Mouse (Mus musculus): ENCODE results near the gene Frmd6. TPM values are rescaled to one million over a fixed set of nuclear protein-coding genes. Genes with fewer than 3 reads are reported as not detected.

The Frmd6 gene
- polyA plus RNA-seq, 1 experiment from 2014 or later = 27.8 TPM

DNA sequence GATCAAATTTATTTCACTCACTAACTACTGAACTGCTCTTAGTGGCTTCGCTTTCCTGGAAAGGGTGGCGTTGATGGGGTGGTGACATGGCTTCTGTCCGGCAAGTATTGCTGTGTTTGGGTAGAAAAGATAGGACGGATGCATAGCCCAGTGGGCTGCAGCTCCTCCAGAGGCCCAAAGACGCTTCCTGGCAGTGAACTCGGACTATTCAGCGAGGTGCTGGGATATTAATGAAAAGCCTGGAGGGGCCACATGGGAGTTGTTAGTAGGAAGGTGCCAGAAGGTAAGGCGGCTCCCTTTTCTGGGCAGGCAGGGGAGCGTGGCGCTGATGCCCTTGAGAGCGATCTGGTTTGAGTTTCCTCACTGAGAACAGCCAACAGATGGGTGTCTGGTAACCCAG lies 82.3 kb downstream of the Frmd6 start:
- WGBS = 87% methylated on average over 11 of the region's 11 CpGs
- DNase-seq (ENCODE audit: low spot score) (no peak), ATAC-seq (ENCODE audit: insufficient read depth, low FRiP score, low TSS enrichment) (no peak)
- H3K27ac ChIP-seq (ENCODE audit: low read depth, low read length) = no peak overlapping the region
- no peak overlapping the region for H3K4me3 ChIP-seq (ENCODE audit: low read depth, low read length)
- no peak overlapping the region for H3K4me2 ChIP-seq (ENCODE audit: low read depth)
- H3K27me3 ChIP-seq (ENCODE audit: control insufficient read depth, insufficient read depth, low read length) = no peaks in the 10 kb centered on the region
- H3K36me3 ChIP-seq (ENCODE audit: control insufficient read depth, insufficient read depth, low read length) = no peaks in the 10 kb centered on the region
- no peaks in the 10 kb centered on the region; the same call in 1 of the 2 replicates for H3K9me3 ChIP-seq (ENCODE audit: control insufficient read depth, low read length)
- H3K9ac ChIP-seq (ENCODE audit: low read length) = no peak overlapping the region
- H3K4me1 ChIP-seq (ENCODE audit: control insufficient read depth, insufficient read depth, low read length) = 0 out of 2 replicates have a peak, but pooled peaks cover 3% of the 10 kb centered on the region

DNA sequence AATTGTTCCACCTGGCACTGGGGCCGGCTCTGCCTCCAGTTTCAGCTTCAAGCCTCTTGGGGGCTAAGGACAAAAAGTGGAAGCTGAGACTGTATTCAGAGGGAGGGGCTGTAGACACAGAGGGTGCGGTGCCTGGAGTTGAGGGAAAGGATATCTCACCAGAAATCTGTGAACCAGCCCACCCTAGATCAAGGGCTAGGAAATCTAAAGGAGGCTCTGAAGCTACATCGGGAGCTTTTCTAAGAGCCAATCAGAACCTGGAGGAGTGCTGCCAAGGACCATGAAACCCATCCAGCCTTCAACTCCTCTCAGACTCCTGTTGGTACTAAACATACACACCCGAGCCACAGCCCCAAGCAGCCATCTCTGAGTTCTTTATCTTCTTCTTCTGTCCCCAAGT lies 82.8 kb downstream of the Frmd6 start:
- H3K4me2 ChIP-seq (ENCODE audit: low read depth) = no peak overlapping the region
- H3K4me3 ChIP-seq (ENCODE audit: low read depth, low read length) = no peak overlapping the region
- H3K36me3 ChIP-seq (ENCODE audit: control insufficient read depth, insufficient read depth, low read length) = no peaks in the 10 kb centered on the region
- H3K9ac ChIP-seq (ENCODE audit: low read length) = no peak overlapping the region
- H3K4me1 ChIP-seq (ENCODE audit: control insufficient read depth, insufficient read depth, low read length) = 0 out of 2 replicates have a peak, but pooled peaks cover 3% of the 10 kb centered on the region
- DNase-seq (ENCODE audit: low spot score) (no peak), ATAC-seq (ENCODE audit: insufficient read depth, low FRiP score, low TSS enrichment) (no peak)
- no peak overlapping the region for H3K27ac ChIP-seq (ENCODE audit: low read depth, low read length)
- WGBS = 79% methylated on average over 4 of the region's 4 CpGs
- no peaks in the 10 kb centered on the region for H3K27me3 ChIP-seq (ENCODE audit: control insufficient read depth, insufficient read depth, low read length)
- H3K9me3 ChIP-seq (ENCODE audit: control insufficient read depth, low read length) = no peaks in the 10 kb centered on the region; the same call in 1 of the 2 replicates

DNA sequence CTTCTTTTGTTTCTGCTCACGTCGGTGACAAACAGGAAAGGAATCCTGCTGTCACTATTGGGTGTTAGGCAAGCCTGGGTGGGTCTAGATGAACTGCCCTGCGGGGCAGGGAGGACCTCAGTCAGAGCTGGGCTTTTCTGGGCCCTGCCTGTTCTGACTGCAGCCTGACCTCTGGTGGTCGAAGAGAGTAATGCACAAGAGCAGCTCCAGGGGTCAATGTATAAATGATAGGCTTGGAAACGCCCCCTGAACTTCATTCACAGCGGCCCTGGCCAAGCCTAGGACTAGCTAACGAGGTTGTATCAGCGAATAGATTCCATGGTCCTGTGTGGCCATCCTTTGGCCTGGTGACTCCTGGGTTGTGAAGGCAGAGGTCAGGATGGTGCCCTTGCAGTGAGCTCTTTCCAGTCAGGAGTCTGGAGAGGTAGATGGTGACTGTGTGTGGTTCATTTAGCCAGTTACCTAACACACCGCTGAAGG lies 85.0 kb downstream of the Frmd6 start:
- Histone ChIP-seq H3K4me3 (ENCODE audit: low read depth, low read length) (no peak overlapping the region), H3K9me3 (ENCODE audit: control insufficient read depth, low read length) (no peaks in the 10 kb centered on the region; the same call in 1 of the 2 replicates), H3K36me3 (ENCODE audit: control insufficient read depth, insufficient read depth, low read length) (no peaks in the 10 kb centered on the region), H3K4me1 (ENCODE audit: control insufficient read depth, insufficient read depth, low read length) (0 out of 2 replicates have a peak, but pooled peaks cover 3% of the 10 kb centered on the region), H3K27me3 (ENCODE audit: control insufficient read depth, insufficient read depth, low read length) (no peaks in the 10 kb centered on the region), H3K9ac (ENCODE audit: low read length) (no peak overlapping the region), H3K4me2 (ENCODE audit: low read depth) (no peak overlapping the region), H3K27ac (ENCODE audit: low read depth, low read length) (no peak overlapping the region)
- DNase-seq (ENCODE audit: low spot score) (peak; percentile 79), ATAC-seq (ENCODE audit: insufficient read depth, low FRiP score, low TSS enrichment) (peak; percentile 71)
- WGBS = 13% methylated on average over 9 of the region's 9 CpGs

DNA sequence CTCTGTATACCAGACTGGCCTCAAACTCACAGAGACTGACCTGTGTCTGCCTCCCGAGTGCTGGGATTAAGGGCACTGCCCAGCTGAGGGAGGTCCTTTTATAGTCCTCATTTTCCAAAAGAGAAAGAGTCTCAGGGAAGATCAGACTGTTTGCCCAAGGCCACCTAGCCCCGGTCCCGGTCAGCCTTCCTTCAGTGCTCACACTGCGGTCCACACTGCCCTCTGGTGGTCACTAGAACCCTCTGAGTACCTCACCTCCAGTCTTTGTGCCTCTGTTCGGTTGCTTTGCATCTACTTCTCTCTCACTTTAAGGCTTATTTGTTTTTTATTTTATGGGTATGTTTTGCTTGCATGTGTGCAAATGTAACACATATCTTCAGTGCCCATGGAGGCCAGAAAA lies 85.7 kb downstream of the Frmd6 start:
- H3K4me1 ChIP-seq (ENCODE audit: control insufficient read depth, insufficient read depth, low read length) = 0 out of 2 replicates have a peak, but pooled peaks cover 3% of the 10 kb centered on the region
- no peak overlapping the region for H3K4me2 ChIP-seq (ENCODE audit: low read depth)
- no peak overlapping the region for H3K4me3 ChIP-seq (ENCODE audit: low read depth, low read length)
- ATAC-seq (ENCODE audit: insufficient read depth, low FRiP score, low TSS enrichment) (peak; percentile 78; the same call in 1 of the 2 replicates), DNase-seq (ENCODE audit: low spot score) (peak; percentile 85)
- H3K36me3 ChIP-seq (ENCODE audit: control insufficient read depth, insufficient read depth, low read length) = no peaks in the 10 kb centered on the region
- H3K9ac ChIP-seq (ENCODE audit: low read length) = no peak overlapping the region
- no peaks in the 10 kb centered on the region; the same call in 1 of the 2 replicates for H3K9me3 ChIP-seq (ENCODE audit: control insufficient read depth, low read length)
- H3K27me3 ChIP-seq (ENCODE audit: control insufficient read depth, insufficient read depth, low read length) = no peaks in the 10 kb centered on the region
- no peak overlapping the region for H3K27ac ChIP-seq (ENCODE audit: low read depth, low read length)
- WGBS = 21% methylated on average over 5 of the region's 5 CpGs

DNA sequence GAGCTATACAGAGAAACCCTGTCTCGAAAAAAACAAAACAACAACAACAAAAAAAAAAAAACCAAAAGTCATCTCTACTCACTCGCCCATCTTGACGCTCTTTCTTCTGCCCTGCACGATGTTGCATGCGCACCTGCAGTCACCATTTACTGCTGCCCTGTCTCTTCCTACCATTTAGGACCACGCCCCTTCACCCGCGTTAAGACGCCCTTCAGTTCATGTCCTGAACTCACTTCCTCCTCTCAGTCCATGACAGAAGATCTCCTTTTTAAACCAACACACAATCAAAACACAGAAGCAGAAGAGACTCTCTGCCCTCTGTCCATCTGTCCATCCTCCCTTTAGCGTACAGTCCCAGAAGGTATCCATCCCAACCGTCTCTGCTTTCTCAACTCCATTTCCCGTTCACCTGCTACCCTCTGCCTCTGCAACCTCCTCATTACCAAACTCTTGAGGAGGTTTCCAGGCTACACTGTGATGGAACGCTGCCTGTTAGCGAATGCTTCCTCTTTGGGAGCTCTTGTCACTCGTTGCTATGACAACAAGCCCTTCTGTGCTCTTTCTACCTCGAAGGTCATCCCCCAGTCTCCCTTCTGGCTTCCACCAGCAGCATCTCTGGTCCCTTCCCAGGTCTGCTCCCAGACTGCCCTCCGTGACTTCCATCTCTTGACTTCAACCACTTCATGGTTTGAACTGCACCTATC lies 86.5 kb downstream of the Frmd6 start:
- Histone ChIP-seq H3K4me1 (ENCODE audit: control insufficient read depth, insufficient read depth, low read length) (0 out of 2 replicates have a peak, but pooled peaks cover 3% of the 10 kb centered on the region), H3K9me3 (ENCODE audit: control insufficient read depth, low read length) (no peaks in the 10 kb centered on the region), H3K27me3 (ENCODE audit: control insufficient read depth, insufficient read depth, low read length) (no peaks in the 10 kb centered on the region), H3K9ac (ENCODE audit: low read length) (no peak overlapping the region), H3K4me3 (ENCODE audit: low read depth, low read length) (no peak overlapping the region), H3K27ac (ENCODE audit: low read depth, low read length) (no peak overlapping the region), H3K36me3 (ENCODE audit: control insufficient read depth, insufficient read depth, low read length) (no peaks in the 10 kb centered on the region), H3K4me2 (ENCODE audit: low read depth) (no peak overlapping the region)
- ATAC-seq (ENCODE audit: insufficient read depth, low FRiP score, low TSS enrichment) = no peak
- WGBS = 68% methylated on average over 17 of the region's 17 CpGs
- no peak for DNase-seq (ENCODE audit: low spot score)

DNA sequence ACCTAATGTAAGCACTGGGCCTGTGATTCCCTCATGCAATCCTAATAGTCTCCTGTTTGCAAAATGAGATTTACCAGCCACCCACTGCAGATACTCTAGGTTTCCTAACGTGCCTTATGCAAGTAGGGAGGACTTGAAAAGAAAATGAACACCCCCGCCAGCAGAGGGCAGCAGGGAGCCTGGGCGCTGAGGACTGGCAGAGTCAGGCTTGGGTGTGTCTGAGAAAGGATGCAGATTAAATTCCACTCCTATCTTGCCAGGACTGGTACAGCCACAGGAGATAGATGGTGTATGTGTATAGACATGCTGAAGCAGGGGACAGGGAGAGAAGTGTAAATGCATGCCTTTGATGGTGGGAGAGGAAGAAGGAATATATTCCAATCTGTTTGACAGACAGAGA lies 88.1 kb downstream of the Frmd6 start:
- peak; percentile 22 for DNase-seq (ENCODE audit: low spot score)
- H3K4me1 ChIP-seq (ENCODE audit: control insufficient read depth, insufficient read depth, low read length) = 0 out of 2 replicates have a peak, but pooled peaks cover 3% of the 10 kb centered on the region
- no peaks in the 10 kb centered on the region for H3K27me3 ChIP-seq (ENCODE audit: control insufficient read depth, insufficient read depth, low read length)
- H3K27ac ChIP-seq (ENCODE audit: low read depth, low read length) = no peak overlapping the region
- H3K9ac ChIP-seq (ENCODE audit: low read length) = no peak overlapping the region
- no peak for ATAC-seq (ENCODE audit: insufficient read depth, low FRiP score, low TSS enrichment)
- WGBS = 49% methylated on average over 3 of the region's 3 CpGs
- no peaks in the 10 kb centered on the region for H3K36me3 ChIP-seq (ENCODE audit: control insufficient read depth, insufficient read depth, low read length)
- no peak overlapping the region for H3K4me3 ChIP-seq (ENCODE audit: low read depth, low read length)
- no peak overlapping the region for H3K4me2 ChIP-seq (ENCODE audit: low read depth)
- no peaks in the 10 kb centered on the region for H3K9me3 ChIP-seq (ENCODE audit: control insufficient read depth, low read length)

DNA sequence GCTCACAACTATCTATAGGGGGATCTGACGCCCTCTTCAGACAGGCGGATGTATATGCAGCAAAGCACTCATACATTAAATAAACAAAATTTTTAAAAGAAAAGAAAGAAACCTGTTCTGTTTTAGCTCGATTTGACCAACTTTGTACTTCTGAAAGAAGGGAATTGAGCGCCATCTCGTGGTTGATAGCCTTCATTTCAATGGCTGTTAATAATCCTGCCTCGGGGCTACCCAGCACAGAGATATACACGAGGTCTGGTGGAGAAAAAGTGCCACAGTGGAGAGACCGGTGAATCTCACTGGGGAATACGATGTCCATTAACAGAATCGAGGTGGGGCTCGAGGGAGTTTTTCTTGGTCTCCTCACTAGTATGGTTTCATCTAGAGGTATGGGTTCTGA lies 89.1 kb downstream of the Frmd6 start:
- H3K4me3 ChIP-seq (ENCODE audit: low read depth, low read length) = no peak overlapping the region
- no peak overlapping the region for H3K27ac ChIP-seq (ENCODE audit: low read depth, low read length)
- WGBS = 55% methylated on average over 11 of the region's 11 CpGs
- 0 out of 2 replicates have a peak, but pooled peaks cover 3% of the 10 kb centered on the region for H3K4me1 ChIP-seq (ENCODE audit: control insufficient read depth, insufficient read depth, low read length)
- no peaks in the 10 kb centered on the region for H3K36me3 ChIP-seq (ENCODE audit: control insufficient read depth, insufficient read depth, low read length)
- DNase-seq (ENCODE audit: low spot score) (peak; percentile 20), ATAC-seq (ENCODE audit: insufficient read depth, low FRiP score, low TSS enrichment) (no peak)
- H3K9ac ChIP-seq (ENCODE audit: low read length) = no peak overlapping the region
- H3K9me3 ChIP-seq (ENCODE audit: control insufficient read depth, low read length) = no peaks in the 10 kb centered on the region
- H3K27me3 ChIP-seq (ENCODE audit: control insufficient read depth, insufficient read depth, low read length) = no peaks in the 10 kb centered on the region
- H3K4me2 ChIP-seq (ENCODE audit: low read depth) = no peak overlapping the region

DNA sequence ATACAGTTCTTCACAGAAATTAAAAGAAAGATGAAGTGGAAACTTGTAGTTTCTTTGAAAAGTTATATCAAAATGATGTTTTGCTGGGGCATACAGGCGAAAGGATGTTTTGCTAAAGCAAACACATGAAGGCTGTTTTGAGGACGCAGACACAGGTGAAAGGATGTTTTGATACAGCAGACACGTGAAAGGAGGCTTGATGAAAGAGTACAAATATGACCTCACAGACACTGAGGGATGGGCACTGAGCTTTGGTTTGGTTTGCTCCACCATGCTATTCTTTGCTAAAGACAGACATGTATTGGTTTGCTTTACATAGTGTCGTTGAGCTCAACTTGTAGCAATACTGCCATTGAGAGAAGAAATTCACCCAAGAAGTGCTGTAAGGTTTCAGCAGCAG lies 104.5 kb downstream of the Frmd6 start:
- DNase-seq (ENCODE audit: low spot score) = no peak
- H3K4me3 ChIP-seq (ENCODE audit: low read depth, low read length) = no peak overlapping the region
- H3K4me2 ChIP-seq (ENCODE audit: low read depth) = no peak overlapping the region
- H3K36me3 ChIP-seq (ENCODE audit: control insufficient read depth, insufficient read depth, low read length) = no peaks in the 10 kb centered on the region
- no peak for ATAC-seq (ENCODE audit: insufficient read depth, low FRiP score, low TSS enrichment)
- H3K9me3 ChIP-seq (ENCODE audit: control insufficient read depth, low read length) = no peaks in the 10 kb centered on the region
- H3K4me1 ChIP-seq (ENCODE audit: control insufficient read depth, insufficient read depth, low read length) = no peaks in the 10 kb centered on the region
- H3K9ac ChIP-seq (ENCODE audit: low read length) = no peak overlapping the region
- H3K27ac ChIP-seq (ENCODE audit: low read depth, low read length) = no peak overlapping the region
- no peaks in the 10 kb centered on the region for H3K27me3 ChIP-seq (ENCODE audit: control insufficient read depth, insufficient read depth, low read length)
- WGBS = 87% methylated on average over 4 of the region's 4 CpGs

DNA sequence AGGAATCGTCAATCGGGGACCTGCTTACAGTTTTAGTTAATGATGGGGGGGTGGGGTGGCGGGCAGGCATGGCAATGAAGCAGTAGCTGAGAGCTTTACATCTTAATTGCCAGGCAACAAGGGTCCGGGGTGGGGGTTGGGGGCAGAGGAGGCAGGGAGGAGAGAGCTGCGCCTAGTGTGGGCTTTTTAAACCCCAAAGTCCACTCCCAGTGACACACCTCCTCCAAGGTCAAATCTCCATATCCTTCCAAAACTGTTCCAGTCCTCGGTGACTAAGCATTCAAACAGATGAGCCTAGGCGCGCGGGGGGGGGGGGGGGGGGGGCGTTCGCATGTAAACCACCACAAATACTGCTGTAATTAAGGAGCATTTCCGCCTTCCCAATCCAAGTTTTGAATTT lies 111.8 kb downstream of the Frmd6 start:
- Histone ChIP-seq H3K9me3 (ENCODE audit: control insufficient read depth, low read length) (no peaks in the 10 kb centered on the region), H3K27me3 (ENCODE audit: control insufficient read depth, insufficient read depth, low read length) (no peaks in the 10 kb centered on the region), H3K4me1 (ENCODE audit: control insufficient read depth, insufficient read depth, low read length) (no peaks in the 10 kb centered on the region; the same call in 1 of the 2 replicates), H3K4me2 (ENCODE audit: low read depth) (peak overlapping the region; percentile 75), H3K27ac (ENCODE audit: low read depth, low read length) (peak overlapping the region; percentile 68), H3K4me3 (ENCODE audit: low read depth, low read length) (peak overlapping the region; percentile 86), H3K9ac (ENCODE audit: low read length) (peak overlapping the region; percentile 73), H3K36me3 (ENCODE audit: control insufficient read depth, insufficient read depth, low read length) (no peaks in the 10 kb centered on the region)
- WGBS = 29% methylated on average over 8 of the region's 12 CpGs
- ATAC-seq (ENCODE audit: insufficient read depth, low FRiP score, low TSS enrichment) (peak; percentile 27), DNase-seq (ENCODE audit: low spot score) (peak; percentile 23)

All from neural tube, embryonic 11.5 days (tissue).